Mouse (Mus musculus) limb, embryonic 14.5 days (tissue): ENCODE measurements around the gene Thap12. TPM values are rescaled to one million over a fixed set of nuclear protein-coding genes. Genes with fewer than 3 reads are reported as not detected.

Experiments used
- ATAC-seq: fragments of 200-750 bp; cut with Nextera tagmentation; 2 replicates; pipeline ENCODE4 v1.8.0; 2017; ENCODE audit warnings: low read depth, moderate number of reproducible peaks, moderate TSS enrichment; ENCODE audit not compliant: low FRiP score
- DNase-seq: peaks from one replicate; pipeline ENCODE4 v3.0.0-alpha.2; 2015; ENCODE audit warnings: low spot score
- H3K27ac ChIP-seq: fragments of 300-500 bp; sonication (generic); replicated peaks from 2 replicates; pipeline ENCODE4 v1.5.1; 2014; ENCODE audit warnings: low read depth, mild to moderate bottlenecking, low read length, moderate library complexity, mixed read lengths
- H3K27me3 ChIP-seq: fragments of 300-500 bp; sonication (generic); 2 replicates; pipeline ENCODE4 v1.6.1; 2014; ENCODE audit warnings: low read length, mixed read lengths; ENCODE audit not compliant: control insufficient read depth, insufficient read depth
- H3K36me3 ChIP-seq: fragments of 300-500 bp; sonication (generic); 2 replicates; pipeline ENCODE4 v1.6.1; 2014; ENCODE audit warnings: mild to moderate bottlenecking, low read length, moderate library complexity, mixed read lengths; ENCODE audit not compliant: control insufficient read depth, insufficient read depth
- H3K4me1 ChIP-seq: fragments of 300-500 bp; sonication (generic); 2 replicates; pipeline ENCODE4 v1.6.1; 2014; ENCODE audit warnings: antibody characterized with exemption, low read length, mixed read lengths; ENCODE audit not compliant: control insufficient read depth, insufficient read depth
- H3K4me2 ChIP-seq: fragments of 300-500 bp; sonication (generic); replicated peaks from 2 replicates; pipeline ENCODE4 v1.6.1; 2014; ENCODE audit warnings: low read depth, mild to moderate bottlenecking, low read length, moderate library complexity; ENCODE audit not compliant: severe bottlenecking
- H3K4me3 ChIP-seq: fragments of 300-500 bp; sonication (generic); replicated peaks from 2 replicates; pipeline ENCODE4 v1.5.1; 2014; ENCODE audit warnings: low read length
- H3K9ac ChIP-seq: fragments of 300-500 bp; sonication (generic); 2 replicates; pipeline ENCODE4 v1.6.1; 2014; ENCODE audit warnings: mild to moderate bottlenecking, low read depth, low read length, moderate library complexity; ENCODE audit not compliant: severe bottlenecking
- H3K9me3 ChIP-seq: fragments of 300-500 bp; sonication (generic); 2 replicates; pipeline ENCODE4 v1.6.1; 2016; ENCODE audit warnings: low read length; ENCODE audit not compliant: control insufficient read depth
- POLR2A ChIP-seq: fragments of 200-500 bp; IDR thresholded peaks from 2 replicates; pipeline ENCODE4 v1.8.0; 2012; ENCODE audit warnings: inconsistent platforms, mild to moderate bottlenecking, moderate library complexity, borderline replicate concordance; ENCODE audit not compliant: insufficient read depth, insufficient read length; ENCODE audit errors: extremely low read depth
- WGBS: fragments of 180-500 bp; shearing (Covaris S2); extraction: QIAGEN DNeasy Blood & Tissue Kit; methylation state at CpG from one replicate; pipeline ENCODE4 v1.1.7; 2014; 5-methylcytosine and 5-hydroxymethylcytosine counted together
- polyA plus RNA-seq, 2 experiments: library from polyadenylated mRNA; depleted of rRNA in 1 of 2; stranded (reverse) in 1 of 2; unstranded in 1 of 2; fragments of >200 nt; fragmentation: Nextera tagmentation in 1 of 2; extraction: Ambion mirVana in 1 of 2; gene quantifications; 2 replicates each; pipeline versions ENCODE4 v1.2.1 to v1.2.3; 2012 to 2014

Thap12 gene
- polyA plus RNA-seq, 2 experiments = 42.1 to 68.5 TPM

- TF ChIP-seq POLR2A = no peak
Observed at GRCm38 (mm10) chr7:98698041-98698440, 4.9 kb upstream of the Thap12 start.

GRCm38 (mm10) chr7:98698590-98698989 is 4.3 kb upstream of the Thap12 start:
- H3K27me3 ChIP-seq = no peaks in the 10 kb centered on the region
- H3K4me3 ChIP-seq = no peak overlapping the region
- no peak overlapping the region for H3K27ac ChIP-seq
- DNase-seq = no peak
- TF ChIP-seq POLR2A = no peak
- no peaks in the 10 kb centered on the region for H3K36me3 ChIP-seq
- H3K4me2 ChIP-seq = no peak overlapping the region
- peaks cover 7% of the 10 kb centered on the region for H3K4me1 ChIP-seq
- WGBS = 86% methylated on average over 4 of the region's 4 CpGs
- ATAC-seq = no peak
- H3K9me3 ChIP-seq = no peaks in the 10 kb centered on the region
- no peak overlapping the region for H3K9ac ChIP-seq

More at GRCm38 (mm10) chr7:98698041-98698440, 4.9 kb upstream of the Thap12 start:
- Histone ChIP-seq H3K4me1 (peaks cover 10% of the 10 kb centered on the region), H3K4me3 (no peak overlapping the region), H3K27ac (no peak overlapping the region), H3K36me3 (no peaks in the 10 kb centered on the region), H3K9ac (no peak overlapping the region), H3K4me2 (no peak overlapping the region), H3K9me3 (no peaks in the 10 kb centered on the region), H3K27me3 (no peaks in the 10 kb centered on the region)
- 72% methylated on average over 5 of the region's 5 CpGs for WGBS
- DNase-seq = no peak
- ATAC-seq = no peak

GRCm38 (mm10) chr7:98701771-98702170 is 1.1 kb upstream of the Thap12 start:
- Histone ChIP-seq H3K4me1 (peaks cover 23% of the 10 kb centered on the region), H3K9me3 (no peaks in the 10 kb centered on the region), H3K9ac (peak overlapping the region; percentile 63), H3K27me3 (no peaks in the 10 kb centered on the region), H3K27ac (peak overlapping the region; percentile 55; the same call in 1 of the 2 replicates), H3K4me3 (peak overlapping the region; percentile 75), H3K36me3 (no peaks in the 10 kb centered on the region), H3K4me2 (peak overlapping the region; percentile 56)
- TF ChIP-seq POLR2A = no peak
- WGBS = 49% methylated on average over 7 of the region's 7 CpGs
- ATAC-seq (no peak), DNase-seq (no peak)

- peak overlapping the region; percentile 81 for H3K4me2 ChIP-seq
- H3K27ac ChIP-seq = peak overlapping the region; percentile 65
- H3K27me3 ChIP-seq = no peaks in the 10 kb centered on the region
- H3K9ac ChIP-seq = peak overlapping the region; percentile 91
- H3K4me3 ChIP-seq = peak overlapping the region; percentile 75
- H3K4me1 ChIP-seq = peaks cover 23% of the 10 kb centered on the region
- under 1% methylated on average over 32 of the region's 38 CpGs for WGBS
- H3K36me3 ChIP-seq = no peaks in the 10 kb centered on the region
- no peak for DNase-seq
- H3K9me3 ChIP-seq = no peaks in the 10 kb centered on the region
- TF ChIP-seq POLR2A = no peak
- no peak for ATAC-seq
Observed at GRCm38 (mm10) chr7:98703365-98703881, 520 bp downstream of the Thap12 start.

GRCm38 (mm10) chr7:98704276-98704675 is 1.4 kb downstream of the Thap12 start:
- Histone ChIP-seq H3K27me3 (no peaks in the 10 kb centered on the region), H3K9ac (peak overlapping the region; percentile 91; the same call in 1 of the 2 replicates), H3K4me3 (peak overlapping the region; percentile 75), H3K27ac (no peak overlapping the region), H3K9me3 (no peaks in the 10 kb centered on the region), H3K4me2 (peak overlapping the region; percentile 81), H3K36me3 (no peaks in the 10 kb centered on the region), H3K4me1 (peaks cover 23% of the 10 kb centered on the region)
- ATAC-seq (no peak), DNase-seq (no peak)
- TF ChIP-seq POLR2A = no peak
- WGBS = 49% methylated on average over 5 of the region's 5 CpGs
